Mouse (Mus musculus) MEL (cell line): ENCODE measurements at regions not wholly inside any gene's neighbourhood (a gene's known extent, or its start where the extent isn't known, plus 50 kb on each side); places are given as distances from the start of the nearest gene placed in this dataset.

ENCODE experiments used
- DNase-seq: peaks from one replicate; pipeline ENCODE4 v3.0.0; 2011; ENCODE audit warnings: low read depth, low spot score
- H3K27ac ChIP-seq: 2 replicates; pipeline ENCODE4 v1.5.1; 2012; ENCODE audit warnings: low read depth, mild to moderate bottlenecking, control low read depth, low read length, moderate library complexity; ENCODE audit not compliant: control insufficient read depth
- H3K27me3 ChIP-seq, 2 experiments: fragments of 150-350 bp in 1 of 2; sonication (generic) in 1 of 2; 2 replicates each; pipeline ENCODE4 v1.6.1; 2012; ENCODE audit warnings: low read length in 2 of 2, mild to moderate bottlenecking in 2 of 2, improper control_type of control experiment in 1 of 2, moderate library complexity in 1 of 2; ENCODE audit not compliant: insufficient read depth in 2 of 2, control insufficient read depth in 1 of 2
- H3K36me3 ChIP-seq, 2 experiments: 2 replicates each; pipeline ENCODE4 v1.6.1; 2012 to 2014; ENCODE audit warnings: low read length in 2 of 2, improper control_type of control experiment in 1 of 2, inconsistent platforms in 1 of 2, mild to moderate bottlenecking in 1 of 2; ENCODE audit not compliant: insufficient read depth in 2 of 2, control insufficient read depth in 1 of 2
- H3K4me1 ChIP-seq, 2 experiments: fragments of 150-350 bp in 1 of 2; sonication (generic) in 1 of 2; 2 replicates each; pipeline ENCODE4 v1.6.1; 2012; ENCODE audit warnings: low read length in 2 of 2, improper control_type of control experiment in 1 of 2, mild to moderate bottlenecking in 1 of 2; ENCODE audit not compliant: insufficient read depth in 2 of 2, control insufficient read depth in 1 of 2
- H3K4me3 ChIP-seq, 2 experiments: fragments of 150-350 bp in 1 of 2; sonication (generic) in 1 of 2; 2 replicates each; pipeline ENCODE4 v1.5.1; 2012; ENCODE audit warnings: low read depth in 2 of 2, low read length in 2 of 2, mild to moderate bottlenecking in 2 of 2, moderate library complexity in 2 of 2, control low read depth in 1 of 2, improper control_type of control experiment in 1 of 2; ENCODE audit not compliant: control insufficient read depth in 1 of 2, insufficient read depth in 1 of 2
- H3K79me2 ChIP-seq: 2 replicates; pipeline ENCODE4 v1.6.1; 2012; ENCODE audit warnings: mild to moderate bottlenecking, low read length, moderate library complexity; ENCODE audit not compliant: control insufficient read depth, poor library complexity, insufficient read depth
- H3K9ac ChIP-seq: 2 replicates; pipeline ENCODE4 v1.6.1; 2012; ENCODE audit warnings: low read depth, mild to moderate bottlenecking, control low read depth, low read length, moderate library complexity; ENCODE audit not compliant: control insufficient read depth, poor library complexity, severe bottlenecking
- H3K9me3 ChIP-seq: fragments of 150-350 bp; sonication (generic); replicated peaks from 2 replicates; pipeline ENCODE4 v1.6.1; 2012; ENCODE audit warnings: mild to moderate bottlenecking, low read length, improper control_type of control experiment, moderate library complexity; ENCODE audit not compliant: insufficient read depth
- BHLHE40 ChIP-seq: IDR thresholded peaks from 2 replicates; pipeline ENCODE4 v1.6.1; 2012; ENCODE audit warnings: low read depth, mild to moderate bottlenecking, inconsistent platforms, low read length, improper control_type of control experiment, borderline replicate concordance
- CHD2 ChIP-seq: IDR thresholded peaks from 2 replicates; pipeline ENCODE4 v1.6.1; 2011; ENCODE audit warnings: low read length, improper control_type of control experiment
- CTCF ChIP-seq, 3 experiments: IDR thresholded peaks in 2 of 3; conservative IDR thresholded peaks in 1 of 3; 2 replicates each; pipeline ENCODE4 v1.5.1; 2011 to 2012; ENCODE audit warnings: low read length in 3 of 3, low read depth in 2 of 3, mild to moderate bottlenecking in 2 of 3, improper control_type of control experiment in 1 of 3, inconsistent platforms in 1 of 3, mixed read lengths in 1 of 3, moderate library complexity in 1 of 3; ENCODE audit not compliant: control insufficient read depth in 1 of 3, insufficient read depth in 1 of 3, poor library complexity in 1 of 3, severe bottlenecking in 1 of 3
- EP300 ChIP-seq, 2 experiments: IDR thresholded peaks; 2 replicates each; pipeline ENCODE4 v1.6.1; 2011; ENCODE audit warnings: improper control_type of control experiment in 2 of 2, low read length in 2 of 2, low read depth in 1 of 2, mild to moderate bottlenecking in 1 of 2
- ETS1 ChIP-seq: IDR thresholded peaks from 2 replicates; pipeline ENCODE4 v1.6.1; 2012; ENCODE audit warnings: low read depth, mild to moderate bottlenecking, inconsistent platforms, low read length, improper control_type of control experiment, moderate library complexity
- MAFK ChIP-seq: IDR thresholded peaks from 2 replicates; pipeline ENCODE4 v1.6.1; 2011; ENCODE audit warnings: low read depth, mild to moderate bottlenecking, low read length, improper control_type of control experiment, borderline replicate concordance
- MYB ChIP-seq: IDR thresholded peaks from 2 replicates; pipeline ENCODE4 v1.6.1; 2011; ENCODE audit warnings: mild to moderate bottlenecking, low read depth, low read length, improper control_type of control experiment
- NRF1 ChIP-seq: IDR thresholded peaks from 2 replicates; pipeline ENCODE4 v1.6.1; 2014; ENCODE audit warnings: low read depth, mild to moderate bottlenecking, inconsistent platforms, low read length, improper control_type of control experiment, moderate library complexity; ENCODE audit not compliant: poor library complexity, insufficient read depth, severe bottlenecking
- RAD21 ChIP-seq: IDR thresholded peaks from 2 replicates; pipeline ENCODE4 v1.6.1; 2011; ENCODE audit warnings: mild to moderate bottlenecking, low read depth, low read length, improper control_type of control experiment
- RCOR1 ChIP-seq: IDR thresholded peaks from 2 replicates; pipeline ENCODE4 v1.6.1; 2012; ENCODE audit warnings: low read depth, mild to moderate bottlenecking, inconsistent platforms, low read length, improper control_type of control experiment
- SIN3A ChIP-seq: IDR thresholded peaks from 2 replicates; pipeline ENCODE4 v1.6.1; 2012; ENCODE audit warnings: low read length, improper control_type of control experiment, inconsistent platforms
- SMC3 ChIP-seq: IDR thresholded peaks from 2 replicates; pipeline ENCODE4 v1.6.1; 2011; ENCODE audit warnings: low read depth, low read length, improper control_type of control experiment
- TAL1 ChIP-seq: IDR thresholded peaks from 2 replicates; pipeline ENCODE4 v1.6.1; 2012; ENCODE audit warnings: mild to moderate bottlenecking, inconsistent platforms, low read length, moderate library complexity, mixed read lengths
- TBP ChIP-seq: IDR thresholded peaks from 2 replicates; pipeline ENCODE4 v1.8.0; 2011; ENCODE audit warnings: low read depth, low read length, improper control_type of control experiment
- TCF12 ChIP-seq: IDR thresholded peaks from 2 replicates; pipeline ENCODE4 v1.6.1; 2014; ENCODE audit warnings: low read depth, mild to moderate bottlenecking, inconsistent platforms, low read length, improper control_type of control experiment, moderate library complexity
- UBTF ChIP-seq: IDR thresholded peaks from 2 replicates; pipeline ENCODE4 v1.6.1; 2012; ENCODE audit warnings: low read depth, mild to moderate bottlenecking, inconsistent platforms, low read length, improper control_type of control experiment, moderate library complexity, borderline replicate concordance; ENCODE audit not compliant: insufficient read depth
- USF1 ChIP-seq: IDR thresholded peaks from 2 replicates; pipeline ENCODE4 v1.6.1; 2014; ENCODE audit warnings: low read depth, mild to moderate bottlenecking, inconsistent platforms, low read length, improper control_type of control experiment, moderate library complexity
- ZC3H11A ChIP-seq: IDR thresholded peaks from 2 replicates; pipeline ENCODE4 v1.6.1; 2012; ENCODE audit warnings: low read depth, mild to moderate bottlenecking, inconsistent platforms, low read length, improper control_type of control experiment
- ZMIZ1 ChIP-seq: IDR thresholded peaks from 2 replicates; pipeline ENCODE4 v1.6.1; 2012; ENCODE audit warnings: low read depth, mild to moderate bottlenecking, inconsistent platforms, low read length, improper control_type of control experiment, moderate library complexity

DNA sequence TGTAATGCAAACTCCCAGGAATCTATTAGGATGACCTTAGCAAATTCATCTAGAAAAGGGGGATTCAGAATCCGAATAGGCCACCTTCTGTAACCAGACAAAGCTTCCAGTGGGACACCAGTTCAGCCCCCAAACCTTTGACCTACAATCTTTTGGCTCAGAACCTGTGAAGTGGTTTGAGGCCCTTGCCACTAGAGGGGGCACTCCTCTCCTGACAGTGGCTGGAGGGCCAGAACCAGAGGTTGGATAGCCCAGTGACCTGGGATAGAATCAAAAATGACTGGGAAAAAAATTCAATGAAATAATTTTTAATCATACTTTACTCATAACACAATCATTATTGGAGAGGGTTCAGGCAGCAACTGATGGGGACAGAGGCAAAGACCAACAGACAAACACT, 484.7 kb upstream of the Htr2c start:
- H3K36me3 ChIP-seq = no peaks in the 10 kb centered on the region
- no peaks in the 10 kb centered on the region for H3K4me1 ChIP-seq
- TF ChIP-seq SMC3 (peak; percentile 55), UBTF (no peak), NRF1 (no peak), MYB (no peak), RAD21 (peak; percentile 39), ZC3H11A (0 out of 2 replicates have a peak, but pooled peaks have one; percentile 19), CHD2 (no peak), CTCF (IDR thresholded peaks at IDR 0.05 in 2 of 3, conservative IDR thresholded peaks at IDR 0.05 in 1 of 3; ENCODE audit: control insufficient read depth in 1 of 3, insufficient read depth in 1 of 3, low read depth in 2 of 3, low read length in 3 of 3, poor library complexity in 1 of 3, severe bottlenecking in 1 of 3) (peak; percentile 39 to 73 (median 55); a peak in 5 of 6 replicates), TBP (no peak)
- H3K27ac ChIP-seq = no peak overlapping the region
- H3K9me3 ChIP-seq = no peaks in the 10 kb centered on the region
- H3K79me2 ChIP-seq = no peaks in the 10 kb centered on the region
- no peak overlapping the region for H3K4me3 ChIP-seq
- no peak overlapping the region for H3K9ac ChIP-seq
- peak; percentile 19 for DNase-seq
- no peaks in the 10 kb centered on the region for H3K27me3 ChIP-seq

DNA sequence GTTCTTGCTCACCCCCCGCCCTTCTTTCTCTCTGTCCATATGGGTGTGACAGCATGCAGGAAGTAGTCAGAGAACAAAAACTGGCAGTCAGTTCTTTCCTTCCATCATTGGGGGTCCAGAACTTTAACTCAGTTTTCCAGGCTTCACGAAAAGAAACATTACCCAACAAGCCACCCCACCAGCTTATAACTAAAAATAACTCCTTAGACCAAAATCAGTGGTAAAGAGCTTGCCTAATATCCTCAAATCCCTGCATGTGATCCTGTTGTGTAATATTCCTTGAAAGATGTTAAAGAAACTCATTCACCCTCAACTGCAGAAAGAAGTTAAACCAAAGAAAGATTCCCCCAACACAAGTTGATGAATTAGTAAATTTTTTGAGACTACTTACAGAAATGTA, 449.8 kb upstream of the Htr2c start:
- H3K79me2 ChIP-seq = no peaks in the 10 kb centered on the region
- no peaks in the 10 kb centered on the region for H3K27me3 ChIP-seq
- no peak overlapping the region for H3K9ac ChIP-seq
- H3K36me3 ChIP-seq = no peaks in the 10 kb centered on the region
- no peak overlapping the region for H3K27ac ChIP-seq
- H3K4me3 ChIP-seq = no peak overlapping the region
- TF ChIP-seq USF1 (no peak), MAFK (no peak), ETS1 (no peak), RCOR1 (no peak), EP300 (IDR thresholded peaks at IDR 0.05; ENCODE audit: low read depth in 1 of 2, low read length in 2 of 2) (no peak), ZC3H11A (no peak), TAL1 (no peak), SMC3 (no peak), NRF1 (no peak), BHLHE40 (no peak), TCF12 (no peak), ZMIZ1 (no peak), SIN3A (no peak)
- H3K4me1 ChIP-seq = no peaks in the 10 kb centered on the region
- H3K9me3 ChIP-seq = no peaks in the 10 kb centered on the region
- no peak for DNase-seq
